Mouse (Mus musculus): ENCODE data around the gene Ms4a6d. TPM values are rescaled to one million over a fixed set of nuclear protein-coding genes. Genes with fewer than 3 reads are reported as not detected.

The Ms4a6d gene
- total RNA-seq (2021), result 1 to 10 TPM; 1.2 to 1.7 TPM
- long read RNA-seq, experiment 1, partial matches to known transcripts, result 0 of 2 reads
- long read RNA-seq, experiment 1, other reads (novel, unspliced or antisense), result 0 of 2 reads
- long read RNA-seq, experiment 2, partial matches to known transcripts, result 1 of 1 reads
- long read RNA-seq, experiment 2, other reads (novel, unspliced or antisense), result 0 of 1 reads

DNA sequence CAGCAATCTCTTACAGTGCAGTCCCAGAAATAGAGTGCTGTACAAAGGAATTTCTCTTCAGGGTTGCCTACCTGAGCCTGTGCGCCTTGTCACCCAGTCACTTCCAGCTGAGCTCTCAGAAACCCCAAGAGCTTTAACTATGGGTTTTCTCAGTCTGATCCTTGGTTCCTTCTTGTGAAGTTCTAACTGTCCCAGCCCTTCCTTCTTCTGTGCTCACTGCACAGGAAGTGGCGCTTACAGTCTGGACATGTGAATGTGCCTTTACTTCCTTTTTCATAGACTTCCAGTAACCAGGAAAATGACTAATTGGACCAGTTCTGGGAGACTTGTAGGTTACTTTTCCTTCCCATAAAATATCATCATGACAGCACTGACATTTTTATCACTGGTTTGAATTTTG lies at the start of gene Ms4a6d:
Gene Ms4a6d (minus strand): TSS at position 247 of the 400 bp plus-strand sequence.
- TF ChIP-seq CTCF (IDR thresholded peaks at IDR 0.05), result no peak
- no peak for DNase-seq (ENCODE audit: extremely low spot score in 1 of 2, low spot score in 2 of 2)
- intact Hi-C loops (cut with DNase I), result loop anchor here (5.0 kb wide), 2 partner anchors 132 to 252 kb away; no protein-coding TSS in a partner anchor
- Histone ChIP-seq H3K27ac (no peak within 1 kb of the TSS), H3K4me3 (no peak within 1 kb of the TSS)

DNA sequence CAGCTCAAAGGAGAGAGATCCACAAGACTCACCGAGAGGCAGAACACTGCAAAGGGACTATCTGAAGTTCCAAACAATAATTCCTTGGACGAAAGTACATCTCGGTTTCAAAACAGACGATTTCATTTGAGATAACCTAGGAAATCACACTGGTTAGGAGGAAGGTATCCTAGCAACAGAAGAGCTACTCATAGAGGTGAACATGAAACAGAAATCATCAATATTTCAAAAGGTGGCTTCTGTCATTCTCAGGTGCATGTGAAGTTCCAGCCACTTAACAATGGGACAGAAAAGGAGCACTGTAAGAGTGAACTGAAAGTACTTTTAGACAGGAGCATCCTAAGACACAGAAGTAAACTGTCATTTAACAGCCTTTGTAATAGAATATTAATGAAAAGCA lies 44.9 kb upstream of the Ms4a6d start:
- Histone ChIP-seq H3K4me3 (no peak overlapping the region), H3K27ac (no peak overlapping the region)
- DNase-seq (ENCODE audit: extremely low spot score in 1 of 2, low spot score in 2 of 2), result no peak
- TF ChIP-seq CTCF (IDR thresholded peaks at IDR 0.05), result no peak
- intact Hi-C loops (cut with DNase I), result no loop called here

DNA sequence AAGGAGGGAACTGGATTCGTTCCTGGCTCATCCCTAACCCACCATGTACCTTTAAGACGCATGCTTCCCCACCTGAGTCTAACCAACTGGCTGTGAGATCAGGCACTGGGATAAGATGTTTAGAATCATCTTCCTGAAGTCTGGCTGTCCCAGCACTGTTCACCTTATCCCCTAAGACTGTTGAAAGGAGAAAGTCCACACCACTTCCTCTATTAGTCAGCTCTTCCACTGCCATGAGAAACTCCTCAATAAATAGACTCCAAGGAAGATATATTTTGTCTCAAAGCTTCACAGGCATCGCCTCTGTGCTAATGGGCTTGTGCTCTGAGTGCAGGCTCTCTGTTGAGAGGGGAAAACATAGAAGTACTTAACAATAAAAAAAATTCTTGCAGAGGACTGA lies 41.5 kb upstream of the Ms4a6d start:
- no peak overlapping the region for H3K4me3 ChIP-seq
- no peak for TF ChIP-seq CTCF (IDR thresholded peaks at IDR 0.05)
- no peak overlapping the region for H3K27ac ChIP-seq
- intact Hi-C loops (cut with DNase I), result no loop called here
- DNase-seq (ENCODE audit: extremely low spot score in 1 of 2, low spot score in 2 of 2), result no peak

DNA sequence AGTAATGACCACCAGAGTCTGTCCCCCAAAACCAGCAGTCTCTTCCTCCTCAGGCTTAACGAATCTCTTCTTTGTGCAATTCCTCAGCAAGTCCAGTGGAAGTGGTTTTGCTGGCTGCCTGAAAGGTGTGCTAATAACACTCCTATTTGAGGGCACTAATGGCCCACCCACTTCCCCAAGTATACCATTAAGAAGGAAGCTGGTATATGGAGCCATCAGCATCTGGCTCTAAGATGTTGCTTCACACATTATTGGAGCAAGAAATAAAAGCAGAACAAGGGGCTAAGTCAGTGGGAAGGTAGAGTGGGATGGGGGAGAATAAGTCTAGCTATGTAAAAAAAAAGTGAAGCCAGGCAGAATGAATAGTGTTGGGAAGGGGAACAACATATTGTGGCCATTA lies 36.1 kb upstream of the Ms4a6d start, which contains the start of gene Ms4a3:
Gene Ms4a3 (minus strand): TSS at position 120 of the 400 bp plus-strand sequence.
- no peak for DNase-seq (ENCODE audit: extremely low spot score in 1 of 2, low spot score in 2 of 2)
- H3K27ac ChIP-seq, result no peak within 1 kb of the TSS
- no peak for TF ChIP-seq CTCF (IDR thresholded peaks at IDR 0.05)
- intact Hi-C loops (cut with DNase I), result no loop called here
- H3K4me3 ChIP-seq, result no peak within 1 kb of the TSS

DNA sequence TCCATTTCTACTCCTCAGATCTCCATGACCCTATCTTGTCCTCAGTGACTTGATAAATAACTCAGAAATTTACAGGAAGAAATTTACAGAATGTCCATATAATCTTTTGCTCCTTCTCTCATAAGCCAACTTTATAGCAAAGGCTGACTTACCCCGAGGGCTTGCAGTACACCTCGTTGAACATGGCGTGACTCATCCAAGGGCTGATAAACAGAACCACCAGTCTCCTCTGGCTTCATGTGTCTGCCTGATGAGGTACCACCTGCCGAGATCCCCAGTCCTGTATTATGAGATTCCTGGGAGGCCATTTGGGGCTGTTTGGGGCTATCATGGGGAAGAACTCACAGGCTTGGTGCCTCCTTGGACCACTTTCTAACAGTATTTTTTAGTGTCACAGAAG lies 34.4 kb upstream of the Ms4a6d start:
- intact Hi-C loops (cut with DNase I), result no loop called here
- Histone ChIP-seq H3K27ac (no peak overlapping the region), H3K4me3 (no peak overlapping the region)
- DNase-seq (ENCODE audit: extremely low spot score in 1 of 2, low spot score in 2 of 2), result no peak
- TF ChIP-seq CTCF (IDR thresholded peaks at IDR 0.05), result no peak

DNA sequence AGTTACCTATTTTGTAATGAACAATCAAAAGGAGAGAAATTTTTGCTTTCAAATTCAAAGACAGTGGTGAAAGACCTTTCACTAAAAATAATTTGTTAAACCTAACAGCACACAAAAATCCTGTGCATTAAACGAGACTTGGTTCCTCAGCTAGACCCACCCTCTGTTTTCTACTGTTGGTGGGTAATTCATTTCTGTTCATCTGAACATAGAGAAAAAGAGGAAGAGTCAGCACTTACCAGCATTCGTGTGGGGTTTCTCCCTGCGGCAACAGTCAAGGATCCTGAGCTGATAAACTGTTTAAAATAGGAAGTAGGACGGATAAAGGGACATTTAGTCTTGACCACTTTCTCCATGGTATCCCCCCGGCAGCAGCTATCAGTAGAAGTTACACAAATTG lies 30.9 kb upstream of the Ms4a6d start:
- intact Hi-C loops (cut with DNase I), result no loop called here
- no peak for DNase-seq (ENCODE audit: extremely low spot score in 1 of 2, low spot score in 2 of 2)
- no peak overlapping the region for H3K27ac ChIP-seq
- TF ChIP-seq CTCF (IDR thresholded peaks at IDR 0.05), result no peak
- no peak overlapping the region for H3K4me3 ChIP-seq

DNA sequence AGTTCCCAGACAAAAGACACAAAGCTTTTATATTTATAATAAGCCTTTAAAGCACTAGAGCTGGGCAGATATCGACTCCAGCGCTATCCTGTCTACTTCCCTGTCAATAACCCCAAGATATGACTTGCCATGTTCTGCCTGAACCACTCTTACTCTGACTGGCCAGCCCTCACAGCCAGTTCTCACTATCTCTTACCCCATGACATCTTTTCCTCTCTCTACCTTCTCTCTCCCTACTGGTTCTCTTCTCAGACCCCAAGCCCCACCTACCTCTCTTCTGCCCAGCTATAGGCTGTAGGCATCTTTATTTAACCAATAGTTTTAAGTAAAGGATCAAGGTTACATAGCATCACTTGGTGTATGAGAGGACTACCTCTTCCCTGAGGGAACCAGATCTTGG lies 29.7 kb upstream of the Ms4a6d start:
- intact Hi-C loops (cut with DNase I), result no loop called here
- no peak overlapping the region for H3K27ac ChIP-seq
- no peak for TF ChIP-seq CTCF (IDR thresholded peaks at IDR 0.05)
- no peak for DNase-seq (ENCODE audit: extremely low spot score in 1 of 2, low spot score in 2 of 2)
- no peak overlapping the region for H3K4me3 ChIP-seq

DNA sequence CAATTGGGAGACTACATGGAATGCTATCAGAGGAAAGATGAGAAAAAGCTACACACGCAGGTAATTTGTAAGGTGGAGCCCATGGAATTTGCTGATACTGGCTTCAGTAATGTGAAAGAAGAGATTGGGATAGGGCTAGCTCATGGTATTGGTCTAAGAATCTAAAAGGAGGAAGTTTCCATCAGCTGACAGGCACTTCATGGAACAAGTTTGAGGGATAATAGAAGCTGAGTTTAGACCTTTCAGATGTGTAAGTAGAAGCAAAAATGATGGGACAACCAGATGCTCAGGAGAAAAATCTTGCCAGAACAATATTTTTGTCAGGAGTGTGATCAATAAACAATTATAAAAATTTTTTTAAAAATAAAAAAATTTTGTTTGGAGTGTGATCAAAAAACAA lies 29.1 kb upstream of the Ms4a6d start:
- Histone ChIP-seq H3K4me3 (no peak overlapping the region), H3K27ac (no peak overlapping the region)
- intact Hi-C loops (cut with DNase I), result no loop called here
- no peak for DNase-seq (ENCODE audit: extremely low spot score in 1 of 2, low spot score in 2 of 2)
- TF ChIP-seq CTCF (IDR thresholded peaks at IDR 0.05), result no peak

DNA sequence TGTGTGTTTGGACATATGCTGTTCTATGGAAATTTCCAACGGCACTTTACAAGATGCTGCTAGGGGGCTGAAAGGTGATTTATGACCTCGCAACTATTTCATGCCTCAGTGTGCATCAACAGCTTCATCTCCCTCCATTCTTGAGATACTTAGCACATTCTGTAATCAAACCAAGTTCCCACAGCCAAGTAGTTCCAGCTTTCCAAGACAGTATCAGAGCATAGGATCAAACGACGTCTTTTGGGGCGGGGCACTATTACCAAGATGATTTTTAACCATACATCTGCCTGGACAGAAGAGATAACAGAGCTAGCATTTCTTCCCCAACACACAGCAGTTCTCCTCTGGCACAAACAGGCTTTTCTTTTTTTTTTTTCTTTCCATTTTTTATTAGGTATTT lies 20.6 kb upstream of the Ms4a6d start:
- Histone ChIP-seq H3K4me3 (no peak overlapping the region), H3K27ac (no peak overlapping the region)
- intact Hi-C loops (cut with DNase I), result no loop called here
- no peak for TF ChIP-seq CTCF (IDR thresholded peaks at IDR 0.05)
- DNase-seq (ENCODE audit: extremely low spot score in 1 of 2, low spot score in 2 of 2), result no peak

DNA sequence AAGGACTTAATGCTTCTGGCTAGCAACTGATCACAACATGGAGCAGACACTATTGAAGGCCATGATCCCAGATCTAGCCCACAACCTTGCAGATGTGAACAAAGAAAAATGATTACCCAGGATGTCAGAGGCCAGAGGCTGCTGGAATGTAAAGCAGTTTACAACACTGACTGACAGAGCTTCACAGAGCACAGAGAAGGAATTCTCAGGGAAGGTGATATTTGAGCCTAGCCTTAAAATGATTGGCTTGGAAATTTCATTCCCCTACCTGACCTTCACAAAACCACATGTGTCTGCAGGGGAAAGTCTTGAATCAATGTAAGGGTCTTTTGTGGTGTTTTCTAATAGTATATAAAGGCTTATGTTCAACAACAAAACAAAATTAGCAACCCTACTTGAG lies 20.2 kb upstream of the Ms4a6d start:
- Histone ChIP-seq H3K4me3 (no peak overlapping the region), H3K27ac (no peak overlapping the region)
- no peak for DNase-seq (ENCODE audit: extremely low spot score in 1 of 2, low spot score in 2 of 2)
- intact Hi-C loops (cut with DNase I), result no loop called here
- TF ChIP-seq CTCF (IDR thresholded peaks at IDR 0.05), result no peak

DNA sequence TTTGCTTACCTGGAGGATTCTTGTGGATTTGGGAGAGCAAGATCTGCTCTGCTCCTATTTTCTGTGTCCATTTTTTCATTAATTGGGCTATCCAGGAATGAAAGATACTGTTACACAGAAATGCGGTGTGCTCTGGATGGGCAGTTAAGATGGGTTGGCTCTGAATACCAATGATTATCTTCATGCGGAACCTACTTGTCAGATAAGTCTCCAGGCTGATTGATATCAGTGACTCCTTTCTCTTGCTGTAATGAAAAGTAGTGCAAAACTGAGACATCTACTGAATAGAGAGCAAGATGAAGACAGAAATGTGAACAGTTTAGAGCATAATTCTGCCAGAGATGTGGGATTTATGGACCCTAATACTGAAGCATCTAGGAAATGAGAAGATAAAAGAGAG lies 18.9 kb upstream of the Ms4a6d start, which contains the start of gene Ms4a2:
Gene Ms4a2 (minus strand): TSS at position 169 of the 400 bp plus-strand sequence.
- TF ChIP-seq CTCF (IDR thresholded peaks at IDR 0.05), result no peak
- DNase-seq (ENCODE audit: extremely low spot score in 1 of 2, low spot score in 2 of 2), result no peak
- intact Hi-C loops (cut with DNase I), result no loop called here
- H3K27ac ChIP-seq, result no peak within 1 kb of the TSS
- no peak within 1 kb of the TSS for H3K4me3 ChIP-seq

DNA sequence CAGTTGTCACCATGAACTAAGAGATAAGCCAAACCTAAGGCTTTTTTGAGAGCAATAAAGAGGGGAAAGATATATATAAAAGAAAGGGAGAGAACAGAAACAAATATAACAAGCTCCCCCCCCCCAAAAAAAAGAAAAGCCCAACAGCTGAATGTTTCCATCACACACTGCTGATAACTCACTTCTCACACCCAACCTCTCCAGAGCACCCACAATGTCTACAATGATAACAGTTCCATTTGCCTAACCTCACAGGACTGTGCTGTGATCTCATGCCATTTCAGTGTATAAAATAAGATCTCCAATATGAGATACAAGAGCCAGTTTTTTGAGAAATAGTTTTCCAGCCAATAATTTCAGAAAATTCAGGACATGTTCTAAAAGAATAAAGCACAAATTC lies 13.3 kb upstream of the Ms4a6d start:
- DNase-seq (ENCODE audit: extremely low spot score in 1 of 2, low spot score in 2 of 2), result no peak
- Histone ChIP-seq H3K4me3 (no peak overlapping the region), H3K27ac (no peak overlapping the region)
- intact Hi-C loops (cut with DNase I), result no loop called here
- TF ChIP-seq CTCF (IDR thresholded peaks at IDR 0.05), result no peak

DNA sequence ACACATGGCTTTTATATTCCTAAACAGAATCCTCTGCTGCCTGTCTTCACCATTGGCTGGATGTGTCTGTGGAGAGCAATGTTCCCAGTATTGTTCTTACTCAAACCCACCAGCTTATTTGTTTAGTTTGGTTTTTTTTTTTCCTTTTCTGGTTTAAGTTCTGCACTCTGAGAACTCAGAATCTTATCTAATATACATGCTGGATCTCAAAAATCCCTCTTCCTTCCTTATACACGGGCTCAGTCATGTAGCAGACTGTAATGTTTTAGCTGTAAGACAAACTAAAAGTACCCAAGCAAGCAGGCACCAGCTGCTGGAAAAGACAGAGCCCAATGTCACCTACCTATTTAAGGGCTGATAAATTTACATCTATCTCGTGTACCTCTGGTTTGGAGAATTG lies 10.2 kb upstream of the Ms4a6d start:
- TF ChIP-seq CTCF (IDR thresholded peaks at IDR 0.05), result no peak
- intact Hi-C loops (cut with DNase I), result loop anchor here (5.0 kb wide), 1 partner anchor 392 kb away; no protein-coding TSS in a partner anchor
- DNase-seq (ENCODE audit: extremely low spot score in 1 of 2, low spot score in 2 of 2), result no peak

More for the DNA sequence above, 10.2 kb upstream of the Ms4a6d start:
- no peak overlapping the region for H3K4me3 ChIP-seq
- no peak overlapping the region for H3K27ac ChIP-seq
